Mouse (Mus musculus) layer of hippocampus, adult 18-20 months (tissue): ENCODE measurements around the gene Dnm2. TPM values are rescaled to one million over a fixed set of nuclear protein-coding genes. Genes with fewer than 3 reads are reported as not detected.
"Not testable (repeated sequence)": the region's sequence is repeated elsewhere in the genome, so short reads cannot be mapped to it uniquely, and the experiment has no call there.

Experiments
- DNase-seq, 2 experiments: peaks; one replicate each; pipeline ENCODE4 v3.0.0; 2022; ENCODE audit warnings: low spot score in 2 of 2
- microRNA-seq, 2 experiments: library from miRNA; unstranded; fragments of <30 nt; microRNA quantifications; one replicate each; pipeline ENCODE4 v1.2.0; 2021
- total RNA-seq, 2 experiments: library from RNA; stranded (reverse); gene quantifications; 2 replicates each; pipeline ENCODE4 v1.2.3; 2021

Gene Dnm2
- total RNA-seq, 2 experiments from 2014 or later = 59.8 to 59.9 TPM

GRCm38 (mm10) chr9:21542001-21542400, 117.3 kb downstream of the Dnm2 start:
- DNase-seq = not testable (repeated sequence)

GRCm38 (mm10) chr9:21545351-21545915, 120.7 kb downstream of the Dnm2 start:
- no peak for DNase-seq

- peak; percentile 99 for DNase-seq
Measured at GRCm38 (mm10) chr9:21545916-21546788, 121.4 kb downstream of the Dnm2 start.

GRCm38 (mm10) chr9:21546789-21547074, 122.0 kb downstream of the Dnm2 start, which contains the start of gene Carm1:
Carm1 (plus strand) TSS chr9:21546894.
- no peak for DNase-seq

- peak; percentile 35 to 59 for DNase-seq
Measured at GRCm38 (mm10) chr9:21547075-21547941, 122.6 kb downstream of the Dnm2 start.

GRCm38 (mm10) chr9:21551049-21551448, 126.3 kb downstream of the Dnm2 start:
- no peak for DNase-seq

GRCm38 (mm10) chr9:21553607-21554273, 129.0 kb downstream of the Dnm2 start:
- no peak for DNase-seq

GRCm38 (mm10) chr9:21555198-21555742, 130.6 kb downstream of the Dnm2 start:
- no peak for DNase-seq

GRCm38 (mm10) chr9:21556996-21557395, 132.3 kb downstream of the Dnm2 start:
- no peak for DNase-seq

Small RNAs within 50 kb of the gene (microRNA-seq; reads per million reads assigned to microRNA genes)
- gene Mir199a-1 = 0 reads per million in 2 experiments

Other genes with a start within 250 kb of the Dnm2 start
- gene Keap1, start 185.5 kb upstream of the Dnm2 start, total RNA-seq = 10 to 100 TPM; 58.3 to 61.5 TPM
- gene S1pr5, start 176.5 kb upstream of the Dnm2 start, total RNA-seq = 10 to 100 TPM; 13.5 to 14.5 TPM
- 10 to 100 TPM; 43.6 to 50.9 TPM for gene Atg4d, start 159.6 kb upstream of the Dnm2 start, total RNA-seq
- 10 to 100 TPM; 39.7 to 46.9 TPM for gene Kri1, start 136.9 kb upstream of the Dnm2 start, total RNA-seq
- 10 to 100 TPM; 53.7 to 56.7 TPM for gene Cdkn2d, start 133.5 kb upstream of the Dnm2 start, total RNA-seq
- gene Ap1m2, start 112.6 kb upstream of the Dnm2 start, total RNA-seq = under 1 TPM; 0.18 to 0.30 TPM
- gene Slc44a2, start 104.2 kb upstream of the Dnm2 start, total RNA-seq = 10 to 100 TPM; 44.7 to 48.0 TPM
- gene Ilf3, start 57.0 kb upstream of the Dnm2 start, total RNA-seq = 100 to 1,000 TPM in 1 of 2 experiments, 10 to 100 TPM in 1; 99.2 to 101 TPM
- 10 to 100 TPM; 26.0 to 36.4 TPM for gene Qtrt1, start 13.1 kb upstream of the Dnm2 start, total RNA-seq
- 10 to 100 TPM; 11.1 to 11.8 TPM for gene Tmed1, start 85.3 kb downstream of the Dnm2 start, total RNA-seq
- not detected for gene AB124611, start 101.3 kb downstream of the Dnm2 start, total RNA-seq
- 10 to 100 TPM; 76.4 to 81.6 TPM for gene Carm1, start 122.0 kb downstream of the Dnm2 start, total RNA-seq
- gene Timm29, start 167.8 kb downstream of the Dnm2 start, total RNA-seq = 10 to 100 TPM; 61.7 to 63.6 TPM
- gene Yipf2, start 167.9 kb downstream of the Dnm2 start, total RNA-seq = 10 to 100 TPM; 19.5 to 20.0 TPM
- 100 to 1,000 TPM; 111 to 117 TPM for gene Smarca4, start 191.3 kb downstream of the Dnm2 start, total RNA-seq